Mouse (Mus musculus): Measurements from ENCODE around the gene Ugt1a2. TPM values are rescaled to one million over a fixed set of nuclear protein-coding genes. Genes with fewer than 3 reads are reported as not detected.

Ugt1a2 gene
- total RNA-seq, 1 experiment = not detected

- Histone ChIP-seq H3K27ac (ENCODE audit: insufficient read depth, low read depth, low read length, poor library complexity, severe bottlenecking) (no peak overlapping the region), H3K9ac (ENCODE audit: insufficient read depth, low read depth, low read length, poor library complexity, severe bottlenecking) (no peak overlapping the region), H3K4me3 (ENCODE audit: insufficient read depth in 1 of 2, low read depth in 1 of 2, low read length in 2 of 2, poor library complexity in 1 of 2, severe bottlenecking in 1 of 2) (no peak overlapping the region), H3K9me3 (ENCODE audit: control insufficient read depth, insufficient read depth, low read depth, low read length) (no peaks in the 10 kb centered on the region), H3K36me3 (ENCODE audit: control insufficient read depth, insufficient read depth, low read length, poor library complexity, severe bottlenecking) (no peaks in the 10 kb centered on the region), H3K4me1 (ENCODE audit: control insufficient read depth in 2 of 2, insufficient read depth in 2 of 2, low read length in 2 of 2, poor library complexity in 1 of 2) (no peaks in the 10 kb centered on the region)
- in situ Hi-C loops (cut with MboI; ENCODE audit: low sequenced_read_pairs in 2 of 2, unreplicated experiment in 2 of 2) = no loop called here
- no peak for DNase-seq (ENCODE audit: low read depth, low spot score)
- TF ChIP-seq ZNF384 (IDR thresholded peaks at IDR 0.05; ENCODE audit: low read depth, low read length) = no peak
- TF ChIP-seq CHD2 (IDR thresholded peaks at IDR 0.05; ENCODE audit: low read depth, low read length) = no peak
Observed at GRCm38 (mm10) chr1:88232664-88233380, 32.4 kb downstream of the Ugt1a2 start.

- Histone ChIP-seq H3K4me1 (ENCODE audit: control insufficient read depth in 2 of 2, insufficient read depth in 2 of 2, low read length in 2 of 2, poor library complexity in 1 of 2) (no peaks in the 10 kb centered on the region), H3K27ac (ENCODE audit: insufficient read depth, low read depth, low read length, poor library complexity, severe bottlenecking) (no peak overlapping the region), H3K4me3 (ENCODE audit: insufficient read depth in 1 of 2, low read depth in 1 of 2, low read length in 2 of 2, poor library complexity in 1 of 2, severe bottlenecking in 1 of 2) (no peak overlapping the region), H3K9me3 (ENCODE audit: control insufficient read depth, insufficient read depth, low read depth, low read length) (no peaks in the 10 kb centered on the region), H3K36me3 (ENCODE audit: control insufficient read depth, insufficient read depth, low read length, poor library complexity, severe bottlenecking) (no peaks in the 10 kb centered on the region), H3K9ac (ENCODE audit: insufficient read depth, low read depth, low read length, poor library complexity, severe bottlenecking) (no peak overlapping the region)
- no peak for TF ChIP-seq CHD2 (IDR thresholded peaks at IDR 0.05; ENCODE audit: low read depth, low read length)
- TF ChIP-seq HCFC1 (IDR thresholded peaks at IDR 0.05; ENCODE audit: borderline replicate concordance, insufficient read depth, low read length) = no peak
- TF ChIP-seq ZC3H11A (IDR thresholded peaks at IDR 0.05; ENCODE audit: borderline replicate concordance, low read depth, low read length) = no peak
- TF ChIP-seq MAFK (IDR thresholded peaks at IDR 0.05; ENCODE audit: insufficient read depth, low read depth, low read length) = no peak
- TF ChIP-seq ZNF384 (IDR thresholded peaks at IDR 0.05; ENCODE audit: low read depth, low read length) = no peak
- DNase-seq (ENCODE audit: low read depth, low spot score) = no peak
- in situ Hi-C loops (cut with MboI; ENCODE audit: low sequenced_read_pairs in 2 of 2, unreplicated experiment in 2 of 2) = no loop called here
Observed at GRCm38 (mm10) chr1:88233421-88234247, 33.2 kb downstream of the Ugt1a2 start.

- in situ Hi-C loops (cut with MboI; ENCODE audit: low sequenced_read_pairs in 2 of 2, unreplicated experiment in 2 of 2) = no loop called here
- H3K4me3 ChIP-seq (ENCODE audit: insufficient read depth in 1 of 2, low read depth in 1 of 2, low read length in 2 of 2, poor library complexity in 1 of 2, severe bottlenecking in 1 of 2) = no peak overlapping the region
- no peak overlapping the region for H3K9ac ChIP-seq (ENCODE audit: insufficient read depth, low read depth, low read length, poor library complexity, severe bottlenecking)
- H3K4me1 ChIP-seq (ENCODE audit: control insufficient read depth in 2 of 2, insufficient read depth in 2 of 2, low read length in 2 of 2, poor library complexity in 1 of 2) = no peaks in the 10 kb centered on the region
- no peak for TF ChIP-seq ZNF384 (IDR thresholded peaks at IDR 0.05; ENCODE audit: low read depth, low read length)
- TF ChIP-seq MAFK (IDR thresholded peaks at IDR 0.05; ENCODE audit: insufficient read depth, low read depth, low read length) = no peak
- no peak for TF ChIP-seq ZC3H11A (IDR thresholded peaks at IDR 0.05; ENCODE audit: borderline replicate concordance, low read depth, low read length)
- TF ChIP-seq CHD2 (IDR thresholded peaks at IDR 0.05; ENCODE audit: low read depth, low read length) = no peak
- TF ChIP-seq HCFC1 (IDR thresholded peaks at IDR 0.05; ENCODE audit: borderline replicate concordance, insufficient read depth, low read length) = no peak
- no peak overlapping the region for H3K27ac ChIP-seq (ENCODE audit: insufficient read depth, low read depth, low read length, poor library complexity, severe bottlenecking)
- DNase-seq (ENCODE audit: low read depth, low spot score) = no peak
- no peaks in the 10 kb centered on the region for H3K9me3 ChIP-seq (ENCODE audit: control insufficient read depth, insufficient read depth, low read depth, low read length)
- H3K36me3 ChIP-seq (ENCODE audit: control insufficient read depth, insufficient read depth, low read length, poor library complexity, severe bottlenecking) = no peaks in the 10 kb centered on the region
Observed at GRCm38 (mm10) chr1:88234248-88234610, 33.8 kb downstream of the Ugt1a2 start.

GRCm38 (mm10) chr1:88234646-88235045 is 34.2 kb downstream of the Ugt1a2 start:
- H3K36me3 ChIP-seq (ENCODE audit: control insufficient read depth, insufficient read depth, low read length, poor library complexity, severe bottlenecking) = no peaks in the 10 kb centered on the region
- H3K4me3 ChIP-seq (ENCODE audit: insufficient read depth in 1 of 2, low read depth in 1 of 2, low read length in 2 of 2, poor library complexity in 1 of 2, severe bottlenecking in 1 of 2) = no peak overlapping the region
- H3K9me3 ChIP-seq (ENCODE audit: control insufficient read depth, insufficient read depth, low read depth, low read length) = no peaks in the 10 kb centered on the region
- no peak overlapping the region for H3K9ac ChIP-seq (ENCODE audit: insufficient read depth, low read depth, low read length, poor library complexity, severe bottlenecking)
- H3K27ac ChIP-seq (ENCODE audit: insufficient read depth, low read depth, low read length, poor library complexity, severe bottlenecking) = no peak overlapping the region
- in situ Hi-C loops (cut with MboI; ENCODE audit: low sequenced_read_pairs in 2 of 2, unreplicated experiment in 2 of 2) = no loop called here
- DNase-seq (ENCODE audit: low read depth, low spot score) = no peak
- TF ChIP-seq HCFC1 (IDR thresholded peaks at IDR 0.05; ENCODE audit: borderline replicate concordance, insufficient read depth, low read length) (no peak), CHD2 (IDR thresholded peaks at IDR 0.05; ENCODE audit: low read depth, low read length) (no peak), ZC3H11A (IDR thresholded peaks at IDR 0.05; ENCODE audit: borderline replicate concordance, low read depth, low read length) (no peak), MAFK (IDR thresholded peaks at IDR 0.05; ENCODE audit: insufficient read depth, low read depth, low read length) (no peak), ZNF384 (IDR thresholded peaks at IDR 0.05; ENCODE audit: low read depth, low read length) (no peak)
- H3K4me1 ChIP-seq (ENCODE audit: control insufficient read depth in 2 of 2, insufficient read depth in 2 of 2, low read length in 2 of 2, poor library complexity in 1 of 2) = no peaks in the 10 kb centered on the region

All from ES-E14 (cell line).